Mouse (Mus musculus): ENCODE data around the gene Sema3b.

The Sema3b gene

DNA sequence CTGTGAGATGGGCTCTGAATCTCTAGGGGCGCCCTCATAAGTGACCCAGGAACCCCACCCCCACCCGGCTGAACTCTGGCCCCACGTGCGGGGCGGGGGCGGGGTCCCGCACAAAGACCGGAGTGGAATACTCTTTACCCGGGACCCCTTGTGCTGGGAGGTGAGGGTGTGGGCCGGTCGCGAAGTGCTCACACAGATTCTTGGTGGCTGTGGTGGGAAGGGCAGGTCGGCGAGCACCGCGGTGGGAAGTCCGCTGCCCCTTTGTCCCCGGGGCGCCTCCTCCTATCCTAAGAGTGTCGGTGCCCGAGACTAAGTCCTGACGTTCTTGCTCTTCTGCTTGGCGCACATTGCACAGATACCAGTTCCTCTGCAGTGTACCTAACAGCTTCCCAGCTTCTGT lies 39.8 kb downstream of the Sema3b start:
- DNase-seq (ENCODE audit: low spot score), result peak; percentile 46

- DNase-seq (ENCODE audit: low spot score), result peak; percentile 90
Measured at GRCm38 (mm10) chr9:107568331-107569261, 40.4 kb downstream of the Sema3b start.

DNA sequence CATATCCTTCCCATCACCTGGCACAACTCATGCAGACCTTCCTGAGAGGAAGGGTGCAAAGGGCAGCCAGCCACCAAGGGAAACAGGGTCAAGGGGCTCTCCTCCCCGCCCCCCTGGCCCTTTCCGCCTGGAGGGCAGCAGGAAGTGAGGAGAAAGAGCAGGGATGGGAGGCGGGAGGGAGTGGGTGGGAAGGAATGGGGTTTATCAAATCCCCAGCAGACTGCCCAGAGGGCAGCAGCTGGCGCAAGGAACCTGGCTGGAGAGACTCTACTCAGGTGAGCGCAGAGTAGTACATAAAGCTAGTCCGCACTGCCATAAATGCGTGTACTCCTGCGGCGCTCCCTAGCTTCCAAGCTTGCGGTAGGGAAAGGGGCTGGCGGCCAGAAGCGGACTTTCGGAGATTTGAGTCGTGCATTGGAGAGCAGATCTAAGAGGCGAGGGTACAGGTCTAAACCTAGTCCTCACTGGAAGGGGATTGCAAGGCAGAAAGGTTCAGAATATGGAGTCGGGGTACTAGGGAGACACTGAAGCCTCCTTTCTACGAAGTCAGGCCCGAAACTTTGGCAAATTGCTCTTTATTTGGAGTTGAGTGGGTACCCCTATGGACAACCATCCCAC lies 41.2 kb downstream of the Sema3b start, which contains the start of gene Hyal2:
Hyal2 (plus strand) TSS at position 244 of the 618 bp plus-strand sequence.
- no peak for DNase-seq (ENCODE audit: low spot score)

DNA sequence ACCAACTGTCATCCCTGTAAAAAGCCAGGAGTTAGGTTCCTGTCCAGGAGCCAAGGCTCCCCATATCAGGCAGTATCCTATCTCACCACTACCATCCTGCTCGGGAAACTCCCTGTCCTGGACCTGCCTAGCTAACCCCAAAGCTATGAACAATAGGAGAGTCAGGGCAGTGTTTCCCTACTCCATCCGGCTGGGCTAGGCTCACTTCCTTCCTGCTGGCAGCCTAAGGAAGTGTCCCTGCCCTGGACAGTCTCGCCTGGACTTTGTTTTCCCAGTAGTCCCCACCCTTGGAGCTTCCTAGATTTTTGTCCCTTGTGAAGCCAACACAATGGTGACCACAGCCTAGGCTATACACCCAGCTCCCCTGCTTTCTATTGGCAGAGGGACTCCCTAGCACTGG lies 42.2 kb downstream of the Sema3b start:
- DNase-seq (ENCODE audit: low spot score), result no peak

DNA sequence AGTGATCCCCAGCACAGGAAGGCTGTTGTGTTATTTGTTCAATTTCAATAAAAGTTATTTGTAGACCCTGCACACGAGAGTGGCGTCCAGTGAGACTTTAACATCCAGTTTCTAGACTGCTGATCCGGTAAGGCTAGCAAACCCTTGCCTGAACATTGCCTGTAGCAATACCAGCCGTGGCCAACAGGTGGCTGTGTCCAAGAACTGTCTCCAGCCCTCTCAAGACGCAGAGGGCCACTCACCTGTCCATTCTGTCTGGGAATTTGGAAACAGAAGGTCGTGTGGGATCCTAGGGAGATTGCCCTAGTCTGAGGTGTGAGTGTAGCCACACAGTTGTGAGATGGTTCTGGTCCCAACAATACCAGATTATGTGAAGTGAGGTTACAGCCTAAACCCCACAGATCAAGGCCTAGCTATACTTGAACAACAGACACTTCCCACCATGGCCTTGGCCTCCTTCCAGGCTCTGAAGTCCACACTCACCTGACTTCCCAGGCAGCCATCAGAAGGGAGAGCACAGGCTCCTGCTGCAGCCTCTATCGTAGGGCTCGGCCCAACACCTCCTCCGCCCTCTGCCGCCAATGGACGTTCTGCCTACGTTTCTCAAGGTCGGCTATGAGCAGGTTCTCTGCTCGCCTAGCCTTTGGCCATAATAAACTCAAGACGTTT lies 42.9 kb downstream of the Sema3b start:
- peak; percentile 78 for DNase-seq (ENCODE audit: low spot score)

DNA sequence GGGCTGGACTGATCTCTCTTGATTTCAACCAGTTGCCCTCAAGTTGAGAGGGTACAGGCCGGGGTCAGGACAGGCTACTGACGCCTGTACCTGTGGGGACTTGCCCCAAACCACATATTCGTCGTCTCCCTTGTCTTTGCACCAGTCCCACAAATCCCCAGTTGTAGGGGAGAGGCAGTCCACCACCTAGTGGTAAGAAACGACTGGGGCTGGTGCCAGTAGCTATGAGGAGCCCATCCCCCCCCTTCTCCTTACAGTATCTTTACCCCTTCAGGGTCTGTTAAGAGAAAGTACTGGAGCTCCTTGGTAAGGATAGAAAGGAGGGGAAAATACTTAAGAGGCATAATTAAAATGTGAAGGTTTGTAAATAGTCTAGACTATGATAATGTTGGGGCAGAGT lies 43.5 kb downstream of the Sema3b start:
- DNase-seq (ENCODE audit: low spot score), result peak; percentile 34

DNA sequence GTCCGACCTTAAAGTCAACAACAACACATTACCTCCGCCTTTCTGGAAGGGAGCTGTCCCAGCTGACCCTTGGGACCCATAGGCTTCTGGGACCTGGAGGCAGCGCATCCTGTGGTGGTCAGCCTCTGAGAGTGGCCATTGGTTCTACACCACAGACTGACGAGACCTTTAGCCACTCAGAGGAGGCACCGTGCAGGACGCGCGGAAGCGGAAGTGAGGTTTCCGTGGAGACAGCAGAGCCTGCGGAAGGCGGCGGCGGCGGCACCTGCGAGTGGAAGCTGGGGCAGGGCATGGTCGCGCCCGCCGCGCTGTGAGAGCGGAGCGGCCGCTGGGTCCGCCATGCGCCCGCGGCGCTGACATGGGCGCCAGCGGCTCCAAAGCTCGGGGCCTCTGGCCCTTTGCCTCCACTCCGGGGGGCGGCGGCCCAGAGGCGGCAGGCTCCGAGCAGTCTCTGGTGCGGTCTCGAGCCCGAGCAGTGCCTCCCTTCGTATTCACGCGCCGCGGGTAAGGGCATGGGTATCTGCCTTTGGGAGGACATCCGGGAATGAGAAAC lies 45.9 kb downstream of the Sema3b start, which contains the start of gene Tusc2:
Tusc2 (plus strand) TSS at position 227 of the 553 bp plus-strand sequence.
- DNase-seq (ENCODE audit: low spot score), result peak; percentile 96

GRCm38 (mm10) chr9:107556346-107556745 lies 52.7 kb downstream of the Sema3b start:
- no peak for DNase-seq (ENCODE audit: low spot score)

- no peak for DNase-seq (ENCODE audit: low spot score)
Measured at GRCm38 (mm10) chr9:107555701-107556100, 53.3 kb downstream of the Sema3b start.

DNA sequence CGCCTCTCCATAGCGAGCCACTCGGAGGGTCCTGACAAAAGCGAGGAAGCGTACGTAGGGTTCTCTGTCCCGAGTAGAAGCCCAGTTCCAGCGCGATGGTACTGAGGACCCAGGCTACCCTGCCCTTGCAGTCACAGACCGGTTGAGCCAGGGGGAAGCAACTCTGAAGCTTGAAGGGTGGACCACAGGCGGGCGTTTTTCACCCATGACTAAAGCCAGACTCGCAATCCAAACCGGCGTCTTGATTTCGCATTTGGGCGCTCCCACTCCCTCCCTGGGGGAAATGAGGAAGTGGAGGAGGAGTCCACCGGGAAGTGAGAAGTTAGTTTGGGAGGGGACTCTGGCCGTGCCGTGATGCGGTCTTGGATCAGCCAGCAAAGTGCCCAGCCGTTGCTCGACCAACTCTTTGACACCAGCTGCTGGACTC lies 54.0 kb downstream of the Sema3b start:
- peak; percentile 64 for DNase-seq (ENCODE audit: low spot score)

GRCm38 (mm10) chr9:107554319-107554825 lies 54.7 kb downstream of the Sema3b start:
- peak; percentile 98 for DNase-seq (ENCODE audit: low spot score)

- DNase-seq (ENCODE audit: low spot score), result peak; percentile 37
Measured at GRCm38 (mm10) chr9:107553541-107554318, 55.3 kb downstream of the Sema3b start.

GRCm38 (mm10) chr9:107552690-107553393 lies 56.2 kb downstream of the Sema3b start:
- no peak for DNase-seq (ENCODE audit: low spot score)

- no peak for DNase-seq (ENCODE audit: low spot score)
Measured at GRCm38 (mm10) chr9:107551890-107552355, 57.1 kb downstream of the Sema3b start.

DNA sequence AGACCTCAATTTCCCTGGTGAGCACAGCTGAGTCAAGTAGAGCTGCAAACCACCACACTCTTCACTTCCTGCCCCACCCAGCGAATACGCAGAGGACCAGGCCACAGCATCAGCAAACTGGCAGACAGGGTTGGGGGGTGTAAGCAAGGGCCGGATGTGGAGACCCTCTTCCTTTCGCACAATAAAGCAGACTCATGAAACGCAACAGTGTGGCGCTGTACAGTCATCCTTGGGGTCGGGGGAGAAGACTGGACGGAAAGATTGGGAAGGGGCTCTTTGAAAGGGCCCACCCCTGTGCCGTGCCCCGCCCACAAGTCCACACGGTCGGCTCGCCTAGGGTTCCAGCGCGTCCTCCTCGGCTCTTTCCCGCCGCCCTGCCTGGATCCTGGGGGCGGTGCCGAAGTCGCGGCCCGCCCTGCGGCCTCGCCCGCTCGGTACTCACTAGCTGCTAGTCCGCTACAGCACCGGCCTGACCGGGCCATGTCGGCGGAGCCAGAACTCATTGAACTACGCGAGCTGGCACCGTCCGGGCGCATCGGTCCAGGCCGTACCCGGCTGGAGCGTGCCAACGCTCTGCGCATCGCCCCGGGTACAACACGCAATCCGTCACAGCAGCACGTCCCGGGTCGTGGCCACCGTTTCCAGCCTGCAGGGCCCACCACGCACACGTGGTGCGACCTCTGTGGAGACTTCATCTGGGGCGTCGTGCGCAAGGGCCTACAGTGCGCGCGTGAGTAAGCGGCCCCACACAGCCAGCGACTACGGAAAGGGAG lies 57.7 kb downstream of the Sema3b start, which contains the start of gene Rassf1:
Rassf1 (plus strand) TSS at position 439 of the 773 bp plus-strand sequence.
- peak; percentile 40 for DNase-seq (ENCODE audit: low spot score)

GRCm38 (mm10) chr9:107550491-107551116 lies 58.4 kb downstream of the Sema3b start:
- no peak for DNase-seq (ENCODE audit: low spot score)

DNA sequence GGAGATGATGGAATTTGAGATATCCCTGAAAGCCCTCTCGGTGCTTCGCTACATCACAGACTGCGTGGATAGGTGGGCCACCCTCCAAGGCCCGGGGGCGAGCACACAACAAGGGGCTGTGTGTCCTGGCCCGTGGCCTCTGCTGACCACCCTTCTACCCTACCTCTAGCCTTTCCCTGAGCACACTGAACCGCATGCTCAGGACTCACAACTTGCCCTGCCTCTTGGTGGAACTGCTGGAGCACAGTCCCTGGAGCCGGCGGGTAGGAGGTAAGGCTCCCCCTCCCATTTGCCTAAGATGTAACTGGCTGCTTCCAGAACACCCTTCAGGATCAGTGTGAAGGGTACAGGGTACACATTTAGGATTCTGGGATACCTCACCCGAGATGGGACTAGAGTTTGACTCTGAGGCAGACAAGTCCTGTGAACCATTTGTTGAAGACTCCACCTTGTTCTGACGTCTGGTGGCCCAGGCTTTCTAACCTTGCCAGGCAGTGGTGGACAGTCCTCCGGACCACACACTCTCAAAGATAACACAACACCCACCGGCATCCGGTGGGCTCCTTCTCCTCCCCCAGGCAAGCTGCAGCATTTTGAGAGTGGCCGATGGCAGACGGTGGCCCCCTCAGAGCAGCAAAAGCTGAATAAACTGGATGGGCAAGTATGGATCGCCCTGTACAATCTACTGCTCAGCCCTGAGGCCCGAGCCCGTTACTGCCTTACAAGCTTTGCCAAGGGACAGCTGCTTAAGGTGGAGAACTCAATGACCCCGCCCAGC lies 59.5 kb downstream of the Sema3b start:
- DNase-seq (ENCODE audit: low spot score), result no peak

DNA sequence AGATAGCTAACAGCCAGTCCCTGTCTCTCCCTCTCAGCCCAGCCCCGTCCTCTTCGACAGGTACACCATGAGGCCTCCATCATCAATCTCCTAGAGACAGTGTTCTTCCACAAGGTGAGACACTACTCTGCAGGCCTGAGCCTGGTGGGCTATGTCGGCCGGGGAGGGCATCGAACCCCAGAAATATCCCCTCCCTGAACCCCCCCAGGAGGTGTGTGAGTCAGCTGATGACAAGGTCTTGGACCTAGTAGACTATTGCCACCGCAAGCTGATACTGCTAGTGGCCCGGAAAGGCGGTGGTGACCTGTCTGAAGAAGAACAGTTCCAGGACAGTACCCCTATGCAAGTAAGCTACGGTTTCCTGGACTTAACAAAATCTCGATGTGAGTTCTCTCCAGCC lies 60.2 kb downstream of the Sema3b start:
- DNase-seq (ENCODE audit: low spot score), result no peak
